Mouse (Mus musculus) olfactory bulb, adult 2 months (tissue): ENCODE results near the gene Tef.

ENCODE experiments used
- CTCF ChIP-seq: fragments of 200-500 bp; IDR thresholded peaks from 2 replicates; pipeline ENCODE4 v1.5.1; 2012; ENCODE audit warnings: low read depth, mild to moderate bottlenecking, low read length, moderate library complexity; ENCODE audit not compliant: insufficient read depth
- POLR2A ChIP-seq: fragments of 200-500 bp; IDR thresholded peaks from 2 replicates; pipeline ENCODE4 v1.6.1; 2012; ENCODE audit warnings: mild to moderate bottlenecking, low read depth, low read length, moderate library complexity; ENCODE audit not compliant: insufficient read depth

DNA sequence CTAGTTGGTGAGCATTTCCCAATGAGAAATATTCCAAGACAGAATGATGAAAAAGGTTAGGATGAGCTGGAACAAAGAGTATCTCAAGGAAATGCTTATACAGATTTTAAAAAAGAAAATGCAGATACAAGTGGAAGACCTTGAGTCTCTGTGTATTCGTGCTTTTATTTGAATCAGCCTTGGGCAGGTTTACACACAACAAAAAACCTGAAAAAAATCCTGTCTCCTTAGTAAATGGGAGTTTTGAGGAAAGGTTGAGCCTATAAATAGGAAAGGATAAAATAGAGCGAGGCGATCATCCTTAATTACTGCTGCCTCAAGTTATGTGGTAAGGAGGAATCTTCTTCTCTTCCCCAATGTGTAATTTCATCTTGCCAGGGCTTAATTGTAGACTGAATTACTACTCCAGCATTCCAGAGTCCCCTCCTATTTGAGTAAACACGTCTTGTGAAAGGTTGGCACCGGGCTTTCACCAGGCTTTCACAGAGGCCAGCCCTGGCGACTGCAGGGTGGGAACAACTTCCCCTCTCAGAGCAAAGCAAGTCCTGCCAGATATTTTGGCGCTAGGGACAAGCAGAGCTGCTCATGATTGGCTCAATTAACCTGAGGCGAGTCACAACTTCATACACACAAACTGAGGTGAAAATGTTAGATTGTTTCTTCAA, 58.4 kb downstream of the Tef start:
- TF ChIP-seq CTCF (no peak), POLR2A (no peak)
